Mouse (Mus musculus): Measurements from ENCODE around the gene Clic1. TPM values are rescaled to one million over a fixed set of nuclear protein-coding genes. Genes with fewer than 3 reads are reported as not detected.
"Not testable (repeated sequence)": the region's sequence is repeated elsewhere in the genome, so short reads cannot be mapped to it uniquely, and the experiment has no call there.

The Clic1 gene
- polyA plus RNA-seq, 1 experiment = 373 TPM

DNA sequence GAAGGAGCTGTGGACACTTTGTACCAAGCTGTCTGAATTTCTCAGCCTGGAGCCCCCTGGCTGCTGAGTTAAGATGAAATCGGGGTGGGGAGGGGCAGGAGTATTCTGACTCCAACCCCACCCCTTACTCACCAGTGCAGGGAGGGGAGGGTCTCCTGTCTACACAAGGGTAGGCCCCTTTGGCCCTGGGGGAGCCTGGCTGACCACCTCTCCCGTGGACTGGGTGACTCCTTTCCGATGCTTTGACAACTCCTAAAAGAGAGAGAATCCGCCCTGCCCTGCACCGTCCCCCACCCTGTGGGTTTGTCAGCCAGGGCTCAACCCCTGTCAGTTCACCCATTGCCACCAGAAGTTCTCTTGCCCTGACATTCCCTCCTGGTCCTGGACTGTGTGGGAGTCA is 23.6 kb upstream of the Clic1 start:
- no peak for TF ChIP-seq GATA1 (IDR thresholded peaks at IDR 0.05; ENCODE audit: borderline replicate concordance, low read length)
- no peak for TF ChIP-seq FLI1 (IDR thresholded peaks at IDR 0.05; ENCODE audit: low read length)
- Histone ChIP-seq H3K36me3 (replicated peaks; ENCODE audit: low read length) (peaks cover 46% of the 10 kb centered on the region), H3K27me3 (replicated peaks) (peaks cover 2% of the 10 kb centered on the region), H3K4me3 (replicated peaks) (no peak overlapping the region), H3K9me3 (no peaks in the 10 kb centered on the region), H3K4me1 (peaks cover 98% of the 10 kb centered on the region)

GRCm38 (mm10) chr17:35027277-35028068 is 22.3 kb upstream of the Clic1 start, which contains the start of gene Sapcd1:
Gene Sapcd1 (minus strand): TSS chr17:35028016.
- peaks cover 2% of the 10 kb centered on the region for H3K27me3 ChIP-seq (replicated peaks)
- peaks cover 98% of the 10 kb centered on the region for H3K4me1 ChIP-seq
- TF ChIP-seq GATA1 (IDR thresholded peaks at IDR 0.05; ENCODE audit: borderline replicate concordance, low read length) (no peak), FLI1 (IDR thresholded peaks at IDR 0.05; ENCODE audit: low read length) (no peak)
- H3K9me3 ChIP-seq = no peaks in the 10 kb centered on the region
- peak within 1 kb of the TSS; percentile 38 for H3K4me3 ChIP-seq (replicated peaks)
- peaks cover 51% of the 10 kb centered on the region for H3K36me3 ChIP-seq (replicated peaks; ENCODE audit: low read length)

GRCm38 (mm10) chr17:35028315-35028714 is 21.5 kb upstream of the Clic1 start:
- H3K27me3 ChIP-seq (replicated peaks) = peaks cover 2% of the 10 kb centered on the region
- no peaks in the 10 kb centered on the region for H3K9me3 ChIP-seq
- peaks cover 98% of the 10 kb centered on the region for H3K4me1 ChIP-seq
- TF ChIP-seq GATA1 (IDR thresholded peaks at IDR 0.05; ENCODE audit: borderline replicate concordance, low read length) (no peak), FLI1 (IDR thresholded peaks at IDR 0.05; ENCODE audit: low read length) (no peak)
- peaks cover 51% of the 10 kb centered on the region for H3K36me3 ChIP-seq (replicated peaks; ENCODE audit: low read length)
- no peak overlapping the region for H3K4me3 ChIP-seq (replicated peaks)

DNA sequence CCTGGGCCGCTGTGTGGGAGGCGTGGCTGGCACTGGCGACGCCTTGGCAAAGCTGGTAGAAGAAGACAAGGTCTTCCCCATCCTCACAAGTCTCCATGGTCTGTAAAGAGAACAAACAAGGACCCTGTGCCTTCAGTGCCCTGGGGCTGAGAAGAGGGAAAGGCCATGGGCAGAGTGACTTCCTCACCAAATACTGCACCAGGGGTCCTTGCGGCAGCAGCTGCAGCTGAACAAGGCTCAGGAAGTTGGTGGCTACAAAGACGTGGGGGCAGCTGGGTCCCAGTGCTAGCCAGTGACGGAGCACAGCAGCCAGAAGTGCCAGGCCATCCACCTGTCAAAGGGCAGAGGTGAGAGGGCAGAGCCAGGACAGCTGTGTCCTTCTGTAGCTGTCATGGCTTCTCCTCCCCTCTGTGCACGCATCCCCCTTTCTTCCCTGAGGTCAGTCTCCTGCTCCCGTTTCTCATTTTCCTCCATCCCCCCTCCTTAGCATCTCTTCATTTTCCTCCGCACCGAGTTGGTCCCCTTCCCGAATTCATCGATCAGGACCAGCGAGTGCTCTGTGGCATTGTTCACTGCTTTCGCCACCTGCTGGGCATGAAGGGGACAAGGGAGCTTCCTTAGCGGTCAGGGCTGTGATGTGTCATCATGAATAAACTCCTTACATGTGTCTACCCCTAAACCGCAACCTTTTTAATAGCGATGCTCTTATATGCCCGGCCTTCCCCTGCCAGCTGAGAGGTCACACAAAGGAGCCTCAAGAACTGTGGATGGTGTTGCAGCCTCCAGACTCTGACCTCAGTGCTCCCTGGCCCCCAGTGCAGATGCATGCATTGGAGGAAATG is 19.9 kb upstream of the Clic1 start:
- TF ChIP-seq FLI1 (IDR thresholded peaks at IDR 0.05; ENCODE audit: low read length) (0 out of 2 replicates have a peak, but pooled peaks have one; percentile 15), GATA1 (IDR thresholded peaks at IDR 0.05; ENCODE audit: borderline replicate concordance, low read length) (no peak)
- Histone ChIP-seq H3K27me3 (replicated peaks) (no peaks in the 10 kb centered on the region), H3K4me1 (peaks cover 90% of the 10 kb centered on the region), H3K9me3 (no peaks in the 10 kb centered on the region), H3K36me3 (replicated peaks; ENCODE audit: low read length) (peaks cover 51% of the 10 kb centered on the region), H3K4me3 (replicated peaks) (peak overlapping the region; percentile 64)

DNA sequence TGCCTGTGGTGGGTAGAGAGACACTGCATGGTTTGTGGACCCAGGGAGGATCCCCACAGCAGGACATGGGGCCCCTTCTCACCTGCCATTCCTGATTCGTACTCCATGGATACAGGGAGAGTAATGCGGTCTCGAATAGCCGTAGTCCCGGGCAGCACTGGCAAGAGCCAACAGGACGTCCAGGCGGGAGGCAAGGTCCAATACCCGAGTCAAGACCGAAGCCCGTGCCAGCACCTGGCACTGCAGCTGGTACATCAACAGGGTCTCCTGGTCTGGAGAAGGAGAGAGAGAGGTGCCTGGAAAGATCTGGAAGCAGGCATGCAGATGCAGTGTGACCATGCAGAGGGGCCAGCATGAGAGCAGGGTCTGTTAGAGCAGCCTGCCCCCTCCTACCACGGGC is 18.5 kb upstream of the Clic1 start:
- no peaks in the 10 kb centered on the region for H3K27me3 ChIP-seq (replicated peaks)
- peaks cover 49% of the 10 kb centered on the region for H3K36me3 ChIP-seq (replicated peaks; ENCODE audit: low read length)
- H3K9me3 ChIP-seq = no peaks in the 10 kb centered on the region
- TF ChIP-seq GATA1 (IDR thresholded peaks at IDR 0.05; ENCODE audit: borderline replicate concordance, low read length) = no peak
- no peak for TF ChIP-seq FLI1 (IDR thresholded peaks at IDR 0.05; ENCODE audit: low read length)
- peaks cover 83% of the 10 kb centered on the region for H3K4me1 ChIP-seq
- no peak overlapping the region for H3K4me3 ChIP-seq (replicated peaks)

GRCm38 (mm10) chr17:35031880-35032279 is 17.9 kb upstream of the Clic1 start:
- Histone ChIP-seq H3K9me3 (no peaks in the 10 kb centered on the region), H3K36me3 (replicated peaks; ENCODE audit: low read length) (peaks cover 49% of the 10 kb centered on the region), H3K4me1 (peaks cover 78% of the 10 kb centered on the region), H3K27me3 (replicated peaks) (no peaks in the 10 kb centered on the region), H3K4me3 (replicated peaks) (no peak overlapping the region)
- TF ChIP-seq FLI1 (IDR thresholded peaks at IDR 0.05; ENCODE audit: low read length) = no peak
- TF ChIP-seq GATA1 (IDR thresholded peaks at IDR 0.05; ENCODE audit: borderline replicate concordance, low read length) = no peak

DNA sequence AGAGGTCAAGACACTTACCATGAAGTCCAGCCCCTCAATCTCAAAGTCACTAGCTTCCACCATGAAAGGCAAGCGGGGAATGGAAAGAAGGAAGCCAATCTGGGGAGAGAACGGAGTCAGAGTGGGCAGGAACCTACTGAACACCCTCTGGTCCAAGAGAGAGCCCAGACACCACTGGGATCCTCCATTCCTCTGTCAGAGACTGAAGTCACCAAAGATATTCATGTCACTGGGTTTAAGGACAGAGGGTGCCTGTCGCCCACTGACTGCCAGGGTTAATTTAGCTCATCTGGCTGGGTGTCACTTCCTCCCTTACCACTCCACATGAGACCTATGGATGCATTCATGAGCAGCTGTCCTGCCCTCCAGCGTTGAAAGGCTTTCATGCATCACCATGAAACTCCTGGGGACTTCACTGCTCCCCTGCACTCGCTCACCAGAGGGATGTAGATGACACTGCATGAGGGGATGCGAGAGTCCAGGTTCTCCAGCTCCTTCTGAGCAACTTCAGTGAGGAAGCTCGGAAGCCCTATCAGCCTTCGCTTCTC is 17.4 kb upstream of the Clic1 start:
- Histone ChIP-seq H3K4me1 (peaks cover 74% of the 10 kb centered on the region), H3K4me3 (replicated peaks) (no peak overlapping the region), H3K36me3 (replicated peaks; ENCODE audit: low read length) (peaks cover 49% of the 10 kb centered on the region), H3K27me3 (replicated peaks) (no peaks in the 10 kb centered on the region), H3K9me3 (no peaks in the 10 kb centered on the region)
- TF ChIP-seq GATA1 (IDR thresholded peaks at IDR 0.05; ENCODE audit: borderline replicate concordance, low read length) (no peak), FLI1 (IDR thresholded peaks at IDR 0.05; ENCODE audit: low read length) (no peak)

DNA sequence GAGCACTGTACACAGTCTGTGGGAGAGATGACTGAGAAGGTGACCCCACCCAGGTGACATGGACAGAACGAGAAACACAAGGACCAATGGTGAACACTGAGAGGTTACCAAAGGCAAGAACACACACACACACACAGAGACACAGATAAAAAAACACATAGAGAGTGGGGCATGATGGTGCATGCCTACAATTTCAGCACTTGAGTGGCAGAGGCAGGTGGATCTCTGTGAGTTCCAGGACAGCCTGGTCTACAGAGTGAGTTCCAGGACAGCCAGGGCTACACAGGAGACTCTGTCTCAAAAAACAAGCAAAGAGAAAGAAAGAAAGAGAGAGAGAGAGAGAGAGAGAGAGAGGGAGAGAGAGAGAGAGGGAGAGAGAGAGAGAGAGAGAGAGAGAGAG is 16.1 kb upstream of the Clic1 start:
- not testable (repeated sequence) for H3K9me3 ChIP-seq; H3K4me3 ChIP-seq (replicated peaks); H3K27me3 ChIP-seq (replicated peaks)
- H3K4me1 ChIP-seq = peaks cover 62% of the 10 kb centered on the region
- H3K36me3 ChIP-seq (replicated peaks; ENCODE audit: low read length) = peaks cover 43% of the 10 kb centered on the region

DNA sequence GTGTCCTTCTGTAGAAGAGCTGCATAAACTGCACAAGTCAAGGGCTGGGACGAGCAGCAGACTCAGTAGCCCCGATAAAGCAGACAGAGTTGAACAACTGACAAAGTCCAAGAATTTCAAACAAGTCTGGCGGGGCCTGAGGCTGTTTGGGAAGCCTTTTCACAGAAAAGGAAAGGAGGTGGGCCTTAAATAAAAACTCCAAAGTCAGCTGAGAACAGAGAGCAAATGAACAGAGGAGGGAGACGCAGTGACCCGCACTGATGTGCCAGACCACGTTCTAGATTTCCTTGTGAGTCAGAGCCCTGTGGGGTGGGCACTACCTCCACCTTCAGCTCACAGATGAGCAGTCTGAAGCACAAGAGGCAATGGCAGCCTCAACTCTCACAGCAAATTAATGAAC is 14.9 kb upstream of the Clic1 start:
- Histone ChIP-seq H3K4me3 (replicated peaks) (no peak overlapping the region), H3K9me3 (peaks cover 5% of the 10 kb centered on the region; the same call in 1 of the 2 replicates), H3K4me1 (peaks cover 61% of the 10 kb centered on the region), H3K27me3 (replicated peaks) (no peaks in the 10 kb centered on the region), H3K36me3 (replicated peaks; ENCODE audit: low read length) (peaks cover 34% of the 10 kb centered on the region)
- TF ChIP-seq GATA1 (IDR thresholded peaks at IDR 0.05; ENCODE audit: borderline replicate concordance, low read length) (no peak), FLI1 (IDR thresholded peaks at IDR 0.05; ENCODE audit: low read length) (no peak)
